Mouse (Mus musculus): ENCODE results near the gene Sec31b.

Sec31b gene

DNA sequence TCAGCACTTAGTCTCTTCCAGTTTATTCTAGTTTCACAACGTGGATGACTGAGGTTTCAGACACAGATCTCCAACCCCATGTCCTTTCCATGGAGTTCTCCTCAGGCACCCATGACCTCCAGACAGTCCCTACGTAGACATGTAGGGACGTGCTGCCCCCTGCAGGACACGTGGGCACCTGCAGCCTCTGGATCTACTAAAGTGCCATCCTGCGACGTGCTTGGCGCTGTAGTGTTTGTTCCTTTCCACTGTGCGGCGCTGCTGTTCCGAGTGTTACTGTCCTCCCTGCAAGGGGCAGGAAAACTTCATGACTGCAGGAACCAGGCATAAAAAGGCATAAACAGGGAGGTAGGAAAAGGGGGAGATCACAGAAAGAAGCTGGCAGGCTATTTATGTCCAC is 71.5 kb downstream of the Sec31b start:
- peak; percentile 75 to 78 for DNase-seq

Data from cerebellum, postnatal 36 days (tissue).